Mouse (Mus musculus) cerebellum, postnatal 14 days (tissue): ENCODE results near the gene Acss1.

ENCODE experiments used
- DNase-seq, 2 experiments: peaks; one replicate each; pipeline ENCODE4 v3.0.0; 2021; ENCODE audit warnings: mixed read lengths in 2 of 2

Gene Acss1

DNA sequence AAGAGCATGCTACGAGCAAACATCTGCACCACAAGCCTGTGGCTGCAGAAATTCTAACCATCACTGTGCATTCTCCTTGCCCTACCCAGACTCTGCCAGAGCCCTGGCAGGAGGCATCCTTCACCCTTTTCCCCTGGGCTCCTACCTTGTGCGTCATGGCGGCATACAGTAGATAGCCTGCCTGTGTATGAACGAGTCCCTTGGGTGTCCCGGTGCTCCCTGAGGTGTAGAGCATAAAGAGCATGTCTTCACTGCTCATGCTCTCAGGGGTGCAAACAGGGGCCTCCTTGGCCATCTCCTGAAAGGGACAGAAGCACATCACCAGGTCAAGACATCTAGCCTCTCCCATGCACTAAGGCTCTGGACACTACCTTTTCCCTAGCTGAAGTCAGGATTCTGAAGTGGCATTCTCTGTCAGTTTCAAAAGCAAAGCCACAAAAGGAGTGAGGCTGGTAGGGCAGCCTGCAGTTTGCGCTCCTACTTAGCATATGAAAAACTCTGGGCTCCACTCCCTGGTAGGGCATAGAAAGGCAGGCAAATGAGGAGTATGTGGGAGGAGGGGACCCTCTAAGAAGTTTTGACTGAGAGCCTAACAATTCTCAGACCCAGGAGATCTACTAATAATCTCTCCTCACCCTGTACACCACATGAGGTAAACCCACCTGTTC, 30.5 kb downstream of the Acss1 start:
- no peak for DNase-seq

DNA sequence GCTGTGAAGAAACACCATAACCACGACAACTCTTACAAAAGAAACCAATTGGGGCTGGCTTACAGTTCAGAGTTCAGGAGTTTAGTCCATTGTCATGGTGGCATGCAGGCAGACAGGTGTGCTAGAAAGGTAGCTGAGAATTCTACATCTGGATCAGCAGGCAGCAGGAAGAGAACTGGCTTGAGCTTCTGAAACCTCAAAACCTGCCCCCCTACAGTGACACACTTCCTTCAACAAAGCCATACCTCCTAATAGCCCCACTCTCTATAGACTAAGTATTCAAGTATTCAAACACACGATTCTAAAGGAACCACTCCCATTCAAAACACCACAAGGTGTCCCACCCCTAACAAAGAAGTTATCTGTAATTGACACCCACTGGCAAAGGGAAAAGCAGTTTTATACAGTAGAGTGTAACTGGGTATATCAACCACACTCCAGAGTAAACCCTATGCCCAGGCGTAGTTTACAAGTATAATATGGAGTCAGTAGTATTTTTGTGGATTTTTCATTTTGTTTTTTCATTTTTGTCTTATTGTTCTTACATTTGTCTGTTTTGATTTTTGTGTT, 32.3 kb downstream of the Acss1 start:
- DNase-seq, result no peak

DNA sequence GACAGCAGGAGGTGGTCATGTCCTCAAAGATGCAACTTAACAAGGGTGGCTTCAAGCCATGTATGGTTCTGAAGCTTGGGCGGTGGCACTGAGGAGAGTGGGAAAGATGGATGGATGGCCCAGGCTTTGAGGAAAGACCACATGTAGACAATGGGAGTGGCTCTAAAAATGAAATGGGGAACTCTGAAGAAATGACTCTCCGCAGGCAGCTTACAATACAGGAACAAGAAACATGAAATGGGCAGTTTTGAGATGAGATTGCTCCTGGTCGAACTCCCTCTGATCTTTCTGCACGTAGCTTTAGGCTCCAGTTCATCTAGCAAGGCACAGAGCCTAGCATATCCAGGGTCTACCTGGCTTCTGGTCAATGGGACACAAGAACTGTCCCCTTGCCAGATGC, 39.0 kb downstream of the Acss1 start:
- DNase-seq, result no peak

DNA sequence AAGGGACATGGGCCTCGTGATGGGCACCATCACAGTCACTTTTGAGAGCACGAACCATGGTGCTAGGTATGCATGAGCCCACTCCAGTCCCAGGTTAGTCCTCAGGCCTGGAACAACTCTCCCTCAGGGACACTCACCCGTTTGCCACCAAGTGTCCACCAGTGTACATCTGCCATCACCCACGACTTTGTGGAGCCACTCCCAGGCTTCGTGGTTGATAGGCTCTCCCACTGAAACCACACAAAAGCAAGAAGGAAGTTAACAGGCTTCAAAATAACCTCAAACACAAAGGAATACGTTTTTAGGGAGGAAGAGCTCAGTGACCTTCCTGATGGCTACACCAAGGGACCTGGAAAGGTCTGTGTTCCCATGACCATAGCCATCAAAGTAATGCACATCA, 41.2 kb downstream of the Acss1 start:
- no peak for DNase-seq

DNA sequence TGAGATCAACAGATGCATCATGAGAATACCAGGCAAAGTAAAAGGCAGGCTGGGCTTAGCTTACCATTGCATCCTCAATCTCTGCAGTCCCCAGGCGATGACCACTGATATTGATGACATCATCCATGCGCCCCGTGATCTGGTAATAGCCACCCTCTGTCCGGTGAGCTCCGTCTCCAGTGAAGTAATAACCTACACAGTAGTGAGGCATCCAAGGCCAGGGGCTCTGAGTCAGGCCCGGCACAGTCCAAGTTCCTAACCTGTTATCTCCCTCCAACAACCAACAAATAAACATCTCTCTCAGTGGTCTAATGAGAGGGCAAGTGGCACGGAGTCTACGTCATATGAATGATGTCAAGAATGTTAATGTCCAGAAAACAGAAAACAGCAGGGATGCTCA, 43.4 kb downstream of the Acss1 start:
- DNase-seq, result no peak

DNA sequence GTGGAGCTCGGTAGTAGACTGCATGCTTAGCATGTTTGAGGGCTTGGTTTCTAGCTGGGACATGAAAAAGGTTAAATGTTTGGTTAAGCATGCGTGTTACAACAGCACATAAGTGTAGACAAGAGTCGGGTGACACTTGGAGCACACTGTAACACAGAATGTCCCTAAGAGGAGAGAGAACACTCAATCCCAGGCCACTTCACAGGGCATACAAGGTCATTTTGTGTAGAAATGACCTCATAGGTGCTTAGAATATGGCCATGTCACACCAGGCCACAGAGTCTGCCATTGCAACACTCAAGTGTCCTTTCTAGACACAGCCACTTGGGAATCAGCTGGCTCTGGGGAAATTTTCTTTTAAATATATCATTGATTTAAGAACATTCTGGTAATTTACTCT, 44.3 kb downstream of the Acss1 start:
- no peak for DNase-seq

DNA sequence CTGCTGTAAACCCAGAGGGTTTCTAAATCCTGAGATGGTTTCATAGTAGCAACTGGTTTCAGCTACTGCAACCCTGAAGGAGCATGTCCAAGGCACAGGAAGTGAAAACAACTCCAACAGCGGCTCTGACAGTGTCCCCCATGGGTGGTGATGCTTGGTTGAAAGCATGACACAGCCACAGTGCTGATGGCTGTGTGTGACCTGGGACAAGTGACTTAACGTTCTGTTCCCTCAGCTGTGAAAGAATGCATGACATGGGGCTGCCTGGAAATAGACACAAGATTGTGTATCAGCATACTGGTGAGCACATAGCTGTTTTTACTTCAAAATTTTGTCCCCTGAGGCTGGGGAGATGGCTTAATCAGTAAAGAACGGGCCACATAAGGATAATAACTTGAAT, 46.6 kb downstream of the Acss1 start:
- no peak for DNase-seq

DNA sequence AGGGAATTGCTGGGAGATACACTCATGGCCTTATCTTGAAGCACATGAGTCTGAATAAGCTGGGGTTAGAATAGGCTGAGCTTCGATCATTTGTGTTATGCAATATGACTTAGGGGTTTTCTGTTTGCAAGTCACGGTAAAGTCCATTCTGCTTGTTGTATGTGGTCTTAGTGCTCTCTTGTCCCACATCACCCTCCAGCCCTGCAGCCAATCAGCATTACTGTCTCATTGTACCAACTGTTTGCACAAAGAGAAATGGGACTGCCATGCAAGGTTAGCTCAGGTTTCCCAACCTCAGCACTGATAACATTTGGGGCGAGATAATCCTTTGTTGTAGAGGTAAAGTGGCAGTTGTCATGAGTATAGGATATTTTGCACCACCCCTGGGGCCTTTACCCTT, 58.2 kb downstream of the Acss1 start:
- no peak for DNase-seq

DNA sequence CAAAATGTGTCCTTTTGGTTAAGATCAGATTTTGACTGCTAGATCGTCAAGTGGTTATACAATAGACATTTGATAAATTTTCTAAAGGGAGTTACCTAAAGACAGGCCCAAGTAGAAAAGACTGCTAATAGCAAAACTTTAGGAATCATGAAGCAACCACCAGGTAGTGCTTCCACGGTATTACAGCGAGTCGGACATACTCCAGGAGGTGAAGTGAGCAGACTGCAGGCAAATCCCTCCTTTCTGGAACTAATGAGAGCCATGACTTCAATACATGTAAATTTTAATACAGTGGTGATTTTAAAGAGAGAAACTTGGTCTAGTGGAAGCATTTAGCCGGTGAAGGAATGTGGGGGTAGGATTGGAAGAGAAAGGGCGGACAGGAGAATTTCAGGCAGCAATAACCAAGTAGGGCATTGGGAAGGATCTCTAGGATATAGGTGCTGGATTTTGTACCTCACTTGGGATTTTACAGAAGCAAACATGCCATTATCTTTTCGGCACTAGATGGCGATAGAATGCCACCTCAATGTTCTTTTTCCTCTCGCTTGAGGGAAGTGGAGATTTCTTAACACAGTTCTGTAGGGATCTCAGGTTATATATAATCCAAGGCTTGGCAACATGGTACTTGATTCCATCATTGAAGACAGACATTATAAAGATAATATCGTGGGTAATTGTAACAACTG, 59.3 kb downstream of the Acss1 start:
- DNase-seq, result peak; percentile 79 to 84

DNA sequence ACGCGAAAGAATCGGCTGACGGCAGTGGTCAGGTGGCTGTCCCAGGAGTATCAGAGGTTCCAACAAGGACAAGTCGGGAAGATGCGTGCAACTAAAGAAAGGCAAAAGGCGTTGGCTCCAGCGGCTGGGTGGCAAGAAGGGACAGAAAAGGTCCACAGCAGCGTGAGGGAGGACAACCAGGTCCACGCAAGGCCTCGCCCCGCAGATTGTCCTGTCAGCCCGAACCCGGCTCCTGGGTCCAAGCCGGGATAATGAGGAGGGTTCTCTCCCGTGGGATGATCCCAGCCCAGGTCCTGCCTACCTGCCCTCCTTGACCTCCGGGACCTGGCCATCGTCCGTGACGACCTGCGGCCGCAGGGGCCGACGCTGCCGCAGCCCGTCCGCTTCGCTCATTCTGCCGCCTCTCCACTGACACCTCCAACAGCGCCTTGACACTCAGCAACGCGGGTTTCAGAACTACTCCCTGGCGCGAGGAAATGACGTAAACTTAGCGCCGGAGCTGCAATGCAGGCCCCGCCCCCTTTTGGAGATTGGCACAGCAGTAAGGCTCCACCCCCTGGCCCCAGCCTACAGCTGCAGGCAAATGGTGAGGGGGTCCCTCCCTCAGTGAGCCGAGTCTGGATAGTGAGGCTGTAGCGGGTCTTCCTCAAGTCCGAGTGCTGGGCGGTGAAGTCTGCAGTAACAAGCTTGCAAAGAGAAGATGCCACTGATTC, 60.1 kb downstream of the Acss1 start, which contains the start of gene Apmap:
Gene Apmap, minus strand, starts transcription at position 481 of the 713 bp plus-strand sequence.
- DNase-seq, result peak; percentile 99

DNA sequence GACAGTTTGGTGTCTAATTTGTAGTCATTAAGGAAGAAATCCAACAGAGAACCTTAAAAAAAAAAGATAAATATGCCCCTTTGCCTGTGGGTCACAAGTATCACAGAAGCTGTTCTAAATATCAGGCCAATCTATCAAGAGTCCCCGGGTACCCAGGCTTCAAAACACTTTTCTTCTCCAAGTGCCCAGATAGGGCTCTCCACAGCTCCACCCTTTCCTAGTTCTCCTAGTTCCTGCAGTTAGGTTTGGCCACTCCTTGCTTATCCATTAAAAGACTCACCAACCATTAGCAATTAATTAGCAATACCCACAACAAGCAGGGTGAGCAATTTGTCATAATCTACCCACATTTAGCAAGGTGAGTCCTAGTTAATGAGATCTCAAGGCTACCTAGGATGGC, 61.2 kb downstream of the Acss1 start:
- DNase-seq, result no peak

DNA sequence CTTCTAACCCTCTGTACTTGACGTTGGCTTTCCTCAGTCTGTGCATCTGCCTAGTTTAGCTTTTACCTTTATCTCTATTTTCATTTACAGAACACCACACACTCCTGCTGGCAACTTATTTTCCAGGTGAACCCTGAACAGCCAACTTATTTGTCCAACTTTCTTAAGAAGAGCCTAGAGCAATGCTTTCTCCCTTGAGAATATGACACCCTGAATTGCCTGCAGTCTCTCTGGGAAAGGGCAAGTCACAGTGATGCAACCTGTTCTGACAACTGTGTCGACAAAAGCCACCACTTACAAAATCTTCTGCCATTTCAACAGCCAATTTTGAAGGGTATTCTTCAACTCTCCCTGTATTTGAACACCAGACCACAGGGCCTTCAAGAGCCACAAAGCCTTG, 63.5 kb downstream of the Acss1 start:
- no peak for DNase-seq

DNA sequence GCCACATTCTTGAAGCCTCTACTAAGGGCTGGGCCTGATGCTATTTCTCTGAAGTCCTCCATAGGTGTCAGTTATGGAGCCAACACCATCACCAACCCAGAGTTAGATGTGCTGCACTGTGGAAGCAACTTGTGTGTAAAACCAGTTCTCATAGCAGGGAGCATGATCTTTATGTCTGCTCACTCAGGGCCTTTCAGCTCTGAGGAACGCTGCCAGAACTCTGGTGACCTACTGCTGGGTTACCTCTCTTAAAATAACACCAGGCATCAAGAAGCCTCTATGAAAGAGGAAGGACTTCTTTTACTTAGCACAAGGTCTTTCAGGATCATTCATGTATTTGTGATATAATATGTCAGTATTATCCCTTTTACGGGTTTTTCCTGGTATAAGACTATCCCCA, 66.1 kb downstream of the Acss1 start:
- DNase-seq, result peak; percentile 7 to 22

DNA sequence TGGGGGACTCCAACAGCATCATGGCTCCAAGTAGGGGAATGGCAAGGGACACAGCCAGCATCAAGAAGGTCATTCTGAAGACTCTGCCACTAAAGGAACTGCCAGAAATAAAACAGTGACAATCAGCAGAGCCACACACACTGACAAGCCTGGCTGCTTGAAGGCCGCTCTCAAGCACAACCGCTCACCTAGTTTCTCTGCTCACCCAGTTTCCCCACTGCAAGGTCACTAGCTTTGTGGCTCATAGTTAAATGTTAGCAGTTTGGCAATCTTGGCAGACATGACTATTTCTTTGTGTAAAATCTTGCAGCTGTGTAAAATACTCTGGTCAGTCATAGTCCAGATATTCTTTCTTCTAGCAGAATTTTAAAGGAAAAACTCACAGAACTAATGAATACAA, 68.0 kb downstream of the Acss1 start:
- no peak for DNase-seq

DNA sequence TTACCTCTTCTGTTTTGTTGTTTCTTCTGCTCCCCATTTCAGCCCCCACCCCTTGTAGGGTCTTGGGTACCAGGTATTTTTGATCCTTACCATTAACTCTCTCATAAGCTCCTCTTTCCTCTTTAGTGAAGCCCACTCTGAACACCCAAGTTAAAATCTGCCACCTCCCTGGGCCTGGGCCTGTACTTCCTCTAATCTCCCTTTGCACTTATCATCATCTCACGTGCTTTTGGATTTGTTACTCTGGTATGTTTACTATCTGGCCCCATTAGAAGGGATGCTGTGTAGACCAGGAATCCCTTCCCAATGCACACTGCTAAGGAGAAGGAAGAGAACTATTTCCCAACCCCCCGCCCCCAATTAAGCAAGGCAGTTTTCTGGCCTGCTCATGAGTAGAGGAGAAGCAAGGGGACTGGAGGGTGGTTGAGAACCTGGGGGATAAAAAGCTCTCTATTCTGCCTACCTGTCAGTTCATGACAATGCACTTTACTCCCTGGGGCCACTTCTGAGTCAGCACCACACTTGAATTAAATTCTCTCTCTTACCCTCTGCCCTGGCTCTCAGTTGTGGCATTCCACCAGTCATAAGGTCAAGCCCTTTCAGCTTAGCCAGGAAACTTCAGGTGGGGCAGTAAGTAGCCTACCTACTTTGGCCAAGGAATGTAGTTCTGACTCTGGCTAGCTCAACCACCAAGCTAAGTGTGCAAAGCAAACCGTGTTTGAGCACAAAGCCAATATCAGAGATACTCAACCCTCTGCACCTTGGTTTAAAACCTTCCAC, 72.7 kb downstream of the Acss1 start:
- no peak for DNase-seq

DNA sequence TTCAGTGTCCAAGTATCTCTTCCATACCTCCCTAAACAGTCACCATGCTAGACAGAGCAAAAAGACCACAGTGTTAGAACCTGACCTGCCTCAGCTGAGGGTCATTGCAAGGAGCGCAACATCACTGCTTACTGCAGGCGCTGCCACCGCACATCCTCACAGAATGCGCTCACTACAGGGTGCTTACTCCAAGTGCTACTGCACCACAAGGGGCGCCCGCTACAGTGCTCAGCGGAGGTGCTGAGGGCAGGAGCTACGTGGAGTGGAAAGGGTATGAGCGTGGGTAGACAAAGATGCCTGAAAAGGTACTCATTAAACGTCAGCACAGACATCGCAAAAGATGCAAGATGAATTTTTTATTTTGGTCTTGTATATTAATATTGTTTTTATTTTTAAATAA, 79.2 kb downstream of the Acss1 start:
- DNase-seq, result no peak

DNA sequence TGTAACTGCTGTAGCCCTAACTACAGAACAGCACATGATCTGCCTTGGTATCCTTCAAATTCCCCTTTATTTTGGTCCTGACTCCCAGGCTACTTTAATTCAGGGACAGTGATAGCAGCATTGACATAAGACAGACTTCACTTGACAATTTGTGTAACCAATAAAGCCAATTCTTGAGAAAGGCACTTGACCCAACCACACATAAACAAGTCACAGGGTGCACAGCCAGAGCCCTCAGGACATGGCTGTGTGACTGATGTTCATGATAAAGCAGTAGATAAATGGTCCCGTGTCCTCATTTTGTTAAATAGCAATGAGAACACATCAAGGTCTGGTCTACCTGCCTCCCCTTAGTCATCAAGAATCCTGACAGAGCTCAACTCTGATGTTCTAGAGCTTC, 88.7 kb downstream of the Acss1 start:
- DNase-seq, result no peak

DNA sequence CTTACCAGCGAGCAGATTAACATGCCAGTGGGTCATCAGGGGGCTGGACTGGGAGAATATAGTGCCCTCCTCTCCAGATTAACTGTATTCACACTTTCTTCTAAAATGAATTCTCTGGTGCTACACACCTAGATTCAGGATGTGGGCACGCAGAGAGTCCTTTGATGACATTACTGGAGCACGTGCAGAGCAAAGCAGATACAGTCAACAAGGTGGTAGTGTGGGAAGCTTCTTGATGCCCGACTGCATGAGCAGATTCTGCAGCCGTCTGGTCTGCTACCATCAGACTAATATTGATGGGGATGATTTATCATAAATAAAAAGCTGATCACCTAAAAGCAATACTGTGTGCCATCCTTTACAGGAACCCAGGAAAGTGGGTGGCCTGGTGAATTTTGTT, 89.7 kb downstream of the Acss1 start:
- no peak for DNase-seq

DNA sequence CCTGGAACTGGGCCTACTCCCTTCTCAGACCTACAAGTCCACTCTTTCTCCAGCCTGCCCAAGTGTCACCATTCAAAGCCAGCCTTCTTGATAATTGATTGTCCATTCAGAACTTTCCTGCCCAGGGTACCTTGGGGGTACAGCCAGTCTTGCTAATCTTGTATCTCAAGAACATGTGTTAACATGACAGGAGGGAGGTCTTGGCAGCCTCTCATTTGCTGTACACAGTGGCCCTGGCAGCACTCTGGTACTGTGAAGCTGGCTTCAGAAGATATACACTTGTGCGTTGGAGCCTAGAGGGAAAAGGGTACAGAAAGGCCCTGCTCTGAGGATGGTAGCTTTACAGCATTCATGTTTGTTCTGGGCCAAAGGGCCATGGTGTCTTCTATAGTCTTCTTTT, 92.0 kb downstream of the Acss1 start:
- DNase-seq, result no peak

DNA sequence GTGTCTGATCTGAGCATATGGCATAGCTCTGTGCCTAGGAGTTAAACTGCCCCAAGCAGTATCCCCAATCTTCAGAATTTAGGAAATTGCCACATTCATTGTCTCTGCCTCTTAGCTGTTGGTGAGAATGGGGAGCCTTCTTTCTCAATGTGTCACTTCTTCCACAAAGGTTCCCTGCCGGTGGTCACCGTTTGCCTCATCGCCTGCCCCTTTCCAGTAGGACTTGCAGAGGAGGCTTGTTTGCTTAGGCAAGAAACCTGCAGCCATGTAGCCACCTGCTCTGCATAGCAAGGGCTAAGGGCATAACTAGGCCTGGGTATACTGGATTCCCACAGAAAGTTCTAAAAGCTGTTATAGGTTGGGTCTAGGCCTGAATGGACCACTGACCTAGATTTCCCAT, 95.8 kb downstream of the Acss1 start:
- no peak for DNase-seq

DNA sequence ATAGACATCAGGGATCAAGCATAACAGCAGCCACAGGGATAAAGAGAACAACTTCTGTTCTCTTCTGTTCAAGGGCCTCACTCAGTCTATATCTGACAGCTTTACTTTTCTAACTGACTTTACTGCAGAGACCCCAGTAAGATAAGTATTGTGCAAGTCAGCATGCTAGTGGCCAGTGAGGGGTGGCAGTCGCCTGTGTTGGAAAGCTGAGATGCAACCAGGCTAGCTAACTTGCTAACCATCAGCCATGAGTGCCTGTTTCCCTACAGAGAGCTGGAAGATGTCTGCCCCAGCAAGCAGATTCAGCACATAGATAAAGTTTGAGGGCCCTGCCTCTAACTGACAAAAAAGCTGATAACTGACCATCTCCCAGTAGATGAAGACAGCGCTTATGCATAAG, 97.5 kb downstream of the Acss1 start:
- no peak for DNase-seq

DNA sequence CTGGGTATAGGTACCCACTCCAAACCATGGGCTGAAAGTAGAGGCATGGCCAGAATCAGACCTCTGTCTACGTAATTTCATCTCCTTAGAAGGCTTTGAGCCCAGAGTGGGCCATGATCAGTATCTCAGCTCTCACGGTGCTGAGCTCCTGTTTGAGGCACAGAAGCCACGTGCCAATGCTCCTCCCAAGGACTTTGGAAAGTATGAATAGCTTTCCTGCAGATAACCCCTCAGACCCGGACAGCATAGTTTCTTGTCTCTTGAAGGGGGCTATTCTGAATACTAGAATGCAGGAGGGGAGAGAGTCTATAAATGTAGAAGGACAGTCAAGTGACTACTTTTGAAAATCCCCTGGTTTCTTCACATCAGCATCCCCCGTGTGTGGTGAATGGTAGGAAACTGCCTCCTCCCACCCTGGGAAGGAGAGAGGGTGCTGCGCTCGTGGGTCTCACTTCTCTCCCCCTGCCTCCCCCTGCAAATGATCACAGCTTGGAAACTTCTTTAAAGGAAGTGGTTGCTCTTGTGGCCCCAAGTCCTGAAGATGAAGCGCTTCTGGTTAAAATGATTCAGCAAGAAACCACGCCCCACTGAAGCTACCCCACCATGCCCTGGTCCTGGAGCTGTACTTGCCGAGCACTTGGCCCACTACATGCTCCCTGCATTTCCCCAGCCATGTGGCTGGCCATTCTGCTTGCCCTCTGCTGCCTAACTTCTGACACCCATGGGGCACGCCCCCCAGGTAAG, 98.3 kb downstream of the Acss1 start, which contains the start of gene Cst7:
Gene Cst7, plus strand, starts transcription at position 569 of the 744 bp plus-strand sequence.
- no peak for DNase-seq
